Mouse (Mus musculus) frontal cortex, postnatal 36 days (tissue): ENCODE measurements at regions not wholly inside any gene's neighbourhood (a gene's known extent, or its start where the extent isn't known, plus 50 kb on each side); places are given as distances from the start of the nearest gene placed in this dataset.

ENCODE experiments used
- DNase-seq, 2 experiments: peaks; one replicate each; pipeline ENCODE4 v3.0.0; 2022; ENCODE audit warnings: low spot score in 2 of 2

GRCm38 (mm10) chr7:70483536-70483935, 117.0 kb upstream of the Nr2f2 start:
- DNase-seq: no peak

- DNase-seq: no peak
Measured at GRCm38 (mm10) chr7:70481880-70482279, 115.3 kb upstream of the Nr2f2 start.

GRCm38 (mm10) chr7:70472786-70473185, 106.3 kb upstream of the Nr2f2 start:
- DNase-seq: no peak

GRCm38 (mm10) chr7:70470557-70470956, 104.0 kb upstream of the Nr2f2 start:
- DNase-seq: no peak

GRCm38 (mm10) chr7:70462131-70462530, 95.6 kb upstream of the Nr2f2 start:
- no peak for DNase-seq

GRCm38 (mm10) chr7:70454525-70454924, 88.0 kb upstream of the Nr2f2 start:
- DNase-seq: no peak

GRCm38 (mm10) chr7:70452816-70453215, 86.3 kb upstream of the Nr2f2 start:
- no peak for DNase-seq

GRCm38 (mm10) chr7:70438908-70439307, 72.4 kb upstream of the Nr2f2 start:
- no peak for DNase-seq

GRCm38 (mm10) chr7:70433838-70434237, 67.3 kb upstream of the Nr2f2 start:
- DNase-seq: no peak

- no peak for DNase-seq
Measured at GRCm38 (mm10) chr7:70433358-70433757, 66.8 kb upstream of the Nr2f2 start.

GRCm38 (mm10) chr7:70431712-70432111, 65.2 kb upstream of the Nr2f2 start:
- DNase-seq: no peak

- DNase-seq: no peak
Measured at GRCm38 (mm10) chr7:70429326-70429725, 62.8 kb upstream of the Nr2f2 start.

- no peak for DNase-seq
Measured at GRCm38 (mm10) chr7:70424231-70424620, 57.7 kb upstream of the Nr2f2 start.

GRCm38 (mm10) chr7:70423524-70424230, 57.1 kb upstream of the Nr2f2 start:
- no peak for DNase-seq

GRCm38 (mm10) chr7:70416185-70416941, 49.8 kb upstream of the Nr2f2 start:
- DNase-seq: no peak
